Mouse (Mus musculus) mouse trophoblast stem cell (cell line): ENCODE measurements at regions not wholly inside any gene's neighbourhood (a gene's known extent, or its start where the extent isn't known, plus 50 kb on each side); places are given as distances from the start of the nearest gene placed in this dataset.

Source experiments
- in situ Hi-C, 2 experiments: fragments of 300-500 bp; cut with MseI, MboI; formaldehyde crosslinking; loops; 2 replicates in 1 of 2; 3 replicates in 1 of 2; pipeline ENCODE4 v1.15.1; 2025

DNA sequence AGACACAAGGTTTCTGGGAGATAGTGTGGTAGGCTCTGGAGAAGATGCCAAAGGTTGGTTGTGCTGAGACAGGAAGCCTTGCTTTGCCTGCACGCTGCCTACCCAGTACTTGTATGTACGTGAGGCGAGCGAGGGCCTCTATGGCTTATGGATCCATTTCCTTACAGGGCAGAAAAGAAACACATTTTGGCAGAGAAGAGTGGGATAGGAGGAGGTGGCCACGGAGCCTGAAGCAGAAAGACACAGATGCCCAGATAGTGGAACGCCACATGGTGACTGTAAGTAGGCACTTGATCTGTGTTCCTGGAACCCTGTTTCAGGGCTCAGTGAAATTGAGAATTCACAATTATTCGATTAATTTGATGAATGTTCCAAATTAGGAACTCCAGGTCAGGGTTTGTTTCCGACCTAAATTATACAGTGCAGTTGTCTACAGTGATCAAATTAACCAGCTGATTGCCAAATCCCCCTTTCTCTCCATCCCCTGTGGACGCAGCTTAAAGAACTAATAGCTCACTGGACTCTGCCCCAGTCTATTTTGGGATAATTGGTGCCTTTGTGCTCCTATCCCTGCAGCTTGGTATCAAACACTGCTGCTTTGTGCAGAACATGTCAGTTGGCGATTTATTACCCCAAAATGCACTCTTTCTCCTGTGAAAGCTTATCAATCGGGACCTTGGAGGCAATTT is 187.6 kb downstream of the Sox2 start:
- in situ Hi-C loops, result no loop called here

DNA sequence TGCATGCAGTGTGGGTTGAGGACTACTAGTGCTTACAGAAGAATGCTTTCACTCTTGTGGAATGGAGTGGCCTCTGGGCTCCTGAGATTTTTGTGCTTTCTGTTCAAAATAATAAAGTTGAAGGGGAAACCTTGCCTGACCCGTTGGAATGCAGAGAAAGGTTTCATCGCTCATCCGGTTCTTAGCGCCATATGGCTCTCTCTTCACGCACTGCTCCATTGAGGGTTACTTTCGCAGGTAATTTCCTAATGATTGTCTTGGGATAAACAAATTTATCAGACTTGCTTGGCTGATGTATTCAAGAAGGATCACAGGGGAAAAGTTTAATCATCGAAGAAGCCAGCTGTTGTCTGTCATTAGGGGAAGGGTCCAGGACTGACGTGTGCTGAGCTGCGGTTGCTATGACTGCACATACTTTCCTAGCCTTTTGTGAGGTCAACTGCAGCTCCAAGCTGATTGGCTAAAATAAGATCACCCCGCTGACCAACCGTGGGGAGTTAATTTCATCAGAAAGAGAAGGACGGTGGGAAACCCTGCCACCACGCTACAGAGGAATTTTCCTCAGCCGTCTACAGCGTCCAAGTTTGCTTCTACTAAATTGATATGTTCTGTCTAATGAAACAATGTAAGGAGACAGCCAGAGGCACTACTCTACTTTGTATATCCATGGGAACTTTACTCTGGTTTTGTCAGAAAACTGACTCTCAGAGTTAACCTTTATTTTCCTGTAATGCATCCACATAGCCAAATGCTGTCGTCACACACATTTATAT is 210.9 kb downstream of the Sox2 start:
- in situ Hi-C loops, result no loop called here

DNA sequence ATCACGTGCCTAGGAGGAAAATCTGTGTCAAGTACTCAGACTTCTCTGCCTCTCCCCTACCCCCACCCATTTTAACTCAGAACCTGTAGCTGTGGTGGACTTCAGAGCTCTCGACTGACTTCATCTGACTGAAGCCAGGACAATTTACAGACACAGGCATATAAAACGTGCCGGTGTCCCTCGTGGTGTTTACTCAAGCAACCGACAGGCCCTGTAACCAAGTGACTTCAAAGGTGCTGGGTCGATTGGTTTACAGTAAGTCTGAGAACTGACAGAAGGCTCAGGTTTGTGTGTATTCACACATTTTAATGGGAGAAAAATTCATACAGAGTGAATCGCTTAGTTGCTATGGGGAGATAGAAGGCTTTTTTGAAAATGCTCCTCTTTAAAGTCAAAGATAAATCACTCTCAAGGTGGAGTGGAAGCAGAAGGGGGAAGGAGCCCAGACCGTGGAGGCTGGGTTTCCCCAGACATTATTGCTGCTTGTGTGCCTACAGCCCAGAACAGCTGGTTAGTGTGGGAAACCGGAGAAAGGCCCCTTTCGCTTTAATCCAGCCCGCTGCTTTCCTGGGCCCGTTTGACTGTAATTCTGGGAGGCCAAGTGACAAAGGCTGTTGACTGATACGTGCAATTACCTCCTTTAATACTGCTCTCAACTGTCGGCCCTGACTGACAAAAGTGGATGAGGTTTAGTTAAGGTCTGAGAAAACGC is 218.6 kb downstream of the Sox2 start:
- in situ Hi-C loops, result no loop called here

DNA sequence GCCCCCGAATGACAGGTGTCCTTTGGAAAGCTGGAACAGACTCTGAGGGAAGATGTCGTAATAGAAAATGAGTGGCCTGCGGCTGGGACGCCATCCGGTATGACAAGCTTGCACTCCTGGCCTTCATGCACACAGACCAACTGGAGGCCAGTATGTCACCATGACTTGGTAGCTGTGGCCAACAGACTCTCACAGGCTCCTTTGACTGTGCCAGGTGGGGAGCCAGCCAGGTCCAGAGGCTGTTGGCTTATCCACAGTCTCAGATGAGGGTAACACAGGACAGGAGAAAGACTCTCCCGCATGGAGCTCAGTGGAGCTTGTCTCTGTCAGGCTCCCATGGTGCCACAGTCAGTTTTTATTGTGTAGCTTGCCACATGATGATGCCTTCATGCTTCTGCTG is 219.7 kb downstream of the Sox2 start:
- in situ Hi-C loops, result no loop called here

DNA sequence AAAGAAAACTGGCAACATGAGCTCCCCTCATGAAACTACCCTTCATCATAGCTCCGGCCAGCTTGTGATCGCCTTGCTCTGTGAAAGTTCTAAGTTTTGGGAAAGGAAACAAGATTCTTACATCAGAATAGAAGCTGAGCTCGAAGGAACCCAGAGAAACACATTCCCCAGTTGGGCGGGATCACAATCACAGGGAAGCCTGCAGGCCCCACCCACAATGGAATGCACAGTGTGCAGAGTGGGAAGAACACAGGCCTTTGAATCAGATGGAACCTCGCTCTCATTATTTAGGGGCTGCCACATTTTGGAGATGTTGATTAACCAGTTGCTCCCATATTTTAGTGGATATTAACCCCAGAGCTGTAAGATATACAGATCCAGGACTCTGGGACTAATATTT is 234.9 kb downstream of the Sox2 start:
- in situ Hi-C loops, result no loop called here

DNA sequence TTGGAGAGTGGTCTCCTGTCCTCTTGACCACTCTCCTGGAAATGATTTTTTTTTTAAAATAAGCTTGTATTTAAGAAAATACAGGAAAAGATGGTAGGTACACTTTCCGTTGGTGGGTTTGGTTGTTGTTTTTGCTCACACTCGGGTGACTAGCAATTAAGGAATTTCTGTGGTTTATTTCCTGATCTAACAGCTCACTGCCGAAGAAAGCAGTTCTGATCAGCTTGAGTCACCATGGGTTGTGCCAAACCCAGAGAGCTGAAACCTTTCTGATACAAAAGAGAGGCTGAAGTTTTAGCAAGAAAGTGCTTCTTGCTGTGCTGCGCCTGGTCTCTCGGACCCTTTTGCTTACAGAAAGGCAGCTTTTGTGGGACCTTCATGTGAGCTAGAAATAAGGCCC is 243.2 kb downstream of the Sox2 start:
- in situ Hi-C loops, result no loop called here

DNA sequence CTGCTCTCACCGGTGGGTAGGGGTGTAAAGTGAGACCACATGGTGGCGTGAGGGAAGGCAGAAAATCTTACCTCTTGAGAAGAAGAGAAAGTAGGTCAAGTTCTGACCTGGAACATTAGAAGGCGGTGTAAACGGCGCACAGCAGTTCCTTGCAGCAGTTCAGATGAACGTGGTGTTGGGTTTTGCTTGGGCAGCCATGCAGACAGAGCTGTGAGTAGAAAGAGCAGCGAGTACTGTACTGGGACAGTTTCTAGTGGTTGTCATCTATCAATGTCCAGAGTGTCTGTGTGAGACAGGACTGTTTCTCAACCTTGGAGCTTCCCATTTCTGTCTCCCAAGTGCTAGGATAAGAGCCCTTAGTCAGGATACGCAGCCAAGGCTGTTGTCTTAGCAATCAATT is 252.9 kb downstream of the Sox2 start:
- in situ Hi-C loops, result no loop called here

DNA sequence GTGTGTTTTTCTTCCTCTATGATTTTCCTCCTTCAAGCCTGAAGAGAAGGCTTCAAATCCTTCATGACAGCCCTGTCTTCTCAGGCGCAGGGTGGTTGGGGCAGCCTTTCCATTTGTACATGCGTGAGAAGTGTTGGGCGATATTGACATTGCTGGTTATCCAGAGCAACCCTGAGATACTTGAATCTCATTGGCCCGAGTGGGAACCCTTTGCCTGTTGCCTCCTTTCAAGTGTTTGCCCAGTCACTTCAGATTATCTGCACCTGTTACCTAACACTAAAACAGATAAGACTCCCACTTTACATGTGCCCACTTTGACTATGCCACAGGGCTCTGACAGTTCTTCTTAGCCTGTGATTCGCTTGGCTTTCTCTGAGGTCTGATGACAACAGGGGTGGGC is 258.3 kb downstream of the Sox2 start:
- in situ Hi-C loops, result no loop called here

DNA sequence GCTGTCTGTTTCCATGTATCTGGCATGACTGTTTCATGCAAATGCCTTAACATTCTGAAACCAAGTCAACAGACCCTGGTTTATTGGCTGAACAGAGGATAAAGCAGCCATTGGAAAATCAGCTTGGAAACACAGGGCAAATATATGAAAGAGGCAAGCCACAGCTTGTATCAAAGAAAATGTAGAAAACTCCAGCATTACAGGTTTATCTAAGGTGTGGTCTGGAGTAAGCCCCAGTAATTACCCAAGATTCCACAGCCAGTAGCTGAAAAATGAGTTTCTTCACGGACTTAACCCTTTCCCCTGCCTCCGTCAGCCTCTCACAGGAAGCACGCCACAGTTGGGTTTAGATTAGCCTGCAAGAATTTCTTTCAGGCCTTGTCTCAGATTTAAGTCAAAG is 259.1 kb downstream of the Sox2 start:
- in situ Hi-C loops, result no loop called here

DNA sequence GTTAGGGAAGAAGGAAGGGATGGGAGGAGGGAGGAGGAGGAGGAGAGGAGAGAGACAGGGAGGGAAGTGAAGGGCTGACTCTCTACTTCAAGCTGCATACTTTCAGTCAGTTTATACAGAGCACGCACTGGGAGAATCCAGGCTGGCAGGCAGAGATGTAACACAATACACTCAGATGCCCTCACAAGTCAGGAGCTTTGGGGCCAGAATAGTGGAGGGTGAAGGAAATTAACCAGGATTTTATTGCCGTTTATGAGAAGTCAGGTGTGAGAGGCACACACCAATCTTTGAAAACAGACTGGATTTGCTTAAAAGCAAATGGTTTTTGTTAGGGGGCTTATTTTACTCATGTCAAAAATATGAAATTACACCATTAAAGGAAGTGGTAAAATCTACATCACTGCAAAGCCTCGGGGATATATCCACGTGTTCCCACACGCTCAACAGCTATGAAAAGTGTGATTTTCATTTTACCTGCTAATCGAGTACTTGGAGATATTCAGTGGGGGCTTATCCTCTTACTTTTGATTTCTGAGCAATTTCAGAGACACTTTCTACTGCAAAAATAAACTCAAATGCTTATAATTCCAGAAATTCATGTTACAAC is 268.2 kb downstream of the Sox2 start:
- in situ Hi-C loops, result no loop called here

DNA sequence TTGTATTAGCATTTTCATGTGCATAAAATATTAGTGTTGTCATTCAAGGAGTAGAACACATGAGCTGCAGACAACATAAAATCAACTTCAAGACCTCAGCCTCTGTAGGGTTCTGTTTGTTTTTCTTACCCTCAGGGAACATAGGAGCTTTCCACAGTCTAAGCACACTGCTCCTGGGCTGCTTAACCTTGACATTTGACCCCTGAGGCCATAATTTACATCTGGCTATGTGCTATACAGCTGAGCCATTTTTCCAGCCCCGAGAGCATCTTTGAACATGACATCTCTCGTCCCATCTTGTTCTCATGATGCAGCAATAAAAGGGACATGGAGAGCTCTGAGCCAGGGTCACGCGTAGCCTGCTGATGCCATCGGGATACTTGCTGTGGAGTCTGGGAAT is 270.3 kb downstream of the Sox2 start:
- in situ Hi-C loops, result no loop called here

DNA sequence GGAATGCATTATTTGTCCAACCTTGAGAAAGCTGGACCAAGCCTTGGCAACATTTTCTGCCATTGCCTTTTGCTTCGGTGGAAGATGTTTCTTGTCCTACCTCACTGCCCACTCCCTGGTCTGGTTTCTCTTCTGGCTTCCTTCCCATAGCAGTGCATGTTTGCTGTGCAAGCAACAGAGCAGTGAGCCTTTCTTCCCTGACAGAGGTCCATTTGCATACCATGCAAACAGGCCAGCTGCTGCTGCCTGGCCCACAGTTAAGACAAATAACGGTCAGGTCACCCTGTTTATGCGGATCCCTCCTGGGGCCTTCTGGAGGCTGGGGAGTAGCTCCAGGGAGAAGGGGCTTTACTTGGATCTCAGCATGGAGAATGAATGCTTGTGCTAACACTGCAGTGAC is 299.7 kb downstream of the Sox2 start:
- in situ Hi-C loops, result no loop called here

DNA sequence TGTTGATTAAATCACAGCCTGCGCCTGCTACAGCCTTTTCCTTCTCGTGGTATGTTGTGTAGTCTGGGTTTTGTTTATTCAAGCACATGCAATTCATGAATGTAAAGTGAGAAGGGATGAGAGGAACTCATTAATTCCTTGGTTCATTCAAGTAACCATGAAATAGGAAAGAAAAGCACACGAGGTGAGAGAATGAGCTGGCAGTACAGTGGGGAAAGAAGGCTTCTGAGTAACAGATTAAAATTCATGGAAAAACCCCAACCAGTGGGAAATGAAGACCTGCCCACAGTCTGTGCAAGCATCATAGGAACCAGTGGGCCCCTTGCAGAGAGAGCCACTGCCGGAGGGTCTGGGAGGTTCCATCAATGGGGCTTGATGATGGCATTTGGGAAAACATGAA is 306.0 kb downstream of the Sox2 start:
- in situ Hi-C loops, result no loop called here

DNA sequence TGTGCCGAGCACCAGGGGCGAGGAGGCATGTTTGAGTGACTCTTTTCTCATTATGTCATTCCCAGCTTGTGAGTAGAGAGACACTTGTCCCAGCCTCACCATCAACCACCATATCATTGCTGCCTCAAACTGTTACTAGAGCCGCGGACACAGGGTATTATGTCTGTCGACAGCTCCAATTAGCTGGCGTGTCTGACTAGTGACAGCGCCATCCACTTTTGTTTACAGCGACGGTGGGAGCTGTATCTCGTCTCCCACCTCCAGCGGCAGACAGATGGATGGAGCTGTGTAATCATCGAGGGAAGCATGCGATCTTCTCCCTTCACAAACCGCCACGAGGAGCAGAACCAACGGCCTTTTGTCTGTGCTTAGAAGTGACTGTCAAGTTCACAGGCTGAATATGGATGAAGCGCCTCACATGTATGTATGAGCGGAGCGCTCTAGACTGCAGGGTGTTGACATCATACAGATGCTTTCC is 308.9 kb downstream of the Sox2 start:
- in situ Hi-C loops, result no loop called here

DNA sequence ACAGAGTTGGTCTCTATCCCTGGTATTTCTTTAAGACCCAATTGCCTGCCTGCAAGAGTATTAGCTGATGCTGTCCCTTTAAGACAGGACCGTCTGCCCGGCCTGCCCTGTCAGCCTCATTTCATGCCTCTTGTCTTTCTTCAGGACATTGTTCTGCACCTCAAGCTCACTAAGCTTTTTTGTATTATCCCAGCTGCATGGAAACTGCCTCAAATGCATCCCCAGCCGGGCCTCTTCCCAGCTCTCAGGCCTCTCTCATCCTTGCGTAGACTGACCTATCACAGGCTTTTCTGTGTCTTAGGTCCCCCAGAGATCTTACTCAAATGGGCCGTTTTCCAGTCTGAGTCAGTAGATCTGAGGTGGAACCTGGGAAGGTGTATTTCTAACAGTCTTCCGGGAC is 316.2 kb downstream of the Sox2 start:
- in situ Hi-C loops, result no loop called here

DNA sequence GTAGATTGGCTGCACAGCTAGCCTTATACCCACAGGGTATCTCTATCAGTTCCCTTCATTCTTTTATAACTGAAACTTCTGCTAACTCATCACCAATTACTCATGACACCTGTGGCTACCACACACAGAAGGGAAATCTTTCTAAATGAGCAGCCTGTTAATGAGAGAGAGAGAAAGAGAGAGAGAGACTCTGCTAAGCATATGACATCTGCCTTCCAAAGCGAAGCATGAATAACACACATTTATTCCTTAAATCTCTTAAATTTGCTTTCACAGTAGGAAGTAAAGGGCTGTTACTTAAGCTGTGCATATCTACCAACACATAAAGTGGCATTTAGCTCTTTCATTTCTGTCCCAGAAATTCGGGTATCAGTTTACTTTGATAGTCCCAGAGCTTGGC is 317.7 kb downstream of the Sox2 start:
- in situ Hi-C loops, result no loop called here

DNA sequence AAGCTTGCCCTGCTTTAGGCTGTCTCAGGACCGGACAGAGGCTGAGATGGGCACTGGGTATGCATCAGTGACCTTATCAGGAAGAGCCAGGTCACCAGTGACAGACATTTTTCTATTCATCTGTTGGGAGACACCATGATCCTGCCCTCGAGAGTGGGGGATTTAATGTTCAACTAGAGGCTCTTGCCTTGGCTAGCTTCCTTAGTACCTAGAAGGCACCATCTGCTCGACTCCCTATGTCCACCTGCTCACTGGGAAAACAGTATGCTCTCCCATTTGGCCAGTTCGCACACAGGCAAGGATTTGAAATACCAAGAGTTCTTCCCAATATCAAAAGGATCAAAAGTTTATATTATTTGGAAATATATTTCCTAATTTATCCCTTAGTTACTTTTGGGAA is 321.3 kb downstream of the Sox2 start:
- in situ Hi-C loops, result no loop called here

DNA sequence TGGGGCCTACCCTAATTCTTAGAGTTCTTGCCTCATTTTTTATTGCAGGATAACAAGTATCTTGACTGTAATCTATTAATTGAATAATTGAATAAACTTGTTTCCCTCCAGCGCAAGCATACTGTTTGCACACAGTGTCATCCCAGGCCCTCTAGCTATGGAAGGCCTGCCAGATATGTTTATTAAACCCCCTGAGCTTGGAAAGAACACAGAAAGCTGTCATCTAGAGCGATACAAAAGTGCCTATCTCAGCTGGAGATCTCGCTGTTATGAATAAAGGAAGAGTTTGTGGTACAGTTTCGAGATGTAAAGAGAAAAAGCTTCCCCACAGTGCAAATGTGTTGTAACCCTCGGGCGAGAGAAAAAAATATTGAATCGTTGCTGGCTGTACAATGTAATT is 324.2 kb downstream of the Sox2 start:
- in situ Hi-C loops, result no loop called here
